Mouse (Mus musculus): Measurements from ENCODE around the gene Gm49354.

DNA sequence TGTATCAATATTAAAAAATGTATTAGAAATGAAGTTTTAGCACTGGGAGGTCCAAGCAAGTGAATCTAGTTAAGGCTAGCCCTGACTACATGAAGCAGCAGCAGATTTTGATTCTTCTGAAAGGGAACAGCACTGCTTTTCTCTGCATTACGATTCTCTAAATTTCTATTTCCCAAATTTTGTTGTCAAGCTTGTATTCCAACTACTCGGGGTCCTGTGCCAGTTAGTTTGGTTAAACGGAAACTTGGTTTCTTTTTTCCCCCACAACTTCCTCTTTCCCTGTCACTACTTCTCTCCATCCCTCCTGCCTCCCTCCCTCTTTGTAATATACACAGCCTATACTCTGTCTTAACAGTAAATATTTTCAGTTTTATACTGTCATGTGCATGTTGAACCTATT, 38.8 kb upstream of the Gm49354 start:
- TF ChIP-seq EP300 (optimal IDR thresholded peaks at IDR 0.05) (no peak), CTCF (IDR thresholded peaks at IDR 0.05; ENCODE audit: low read depth) (no peak)
